Mouse (Mus musculus) gastrocnemius, adult 18-20 months (tissue): ENCODE measurements around the gene Zfand3. TPM values are rescaled to one million over a fixed set of nuclear protein-coding genes. Genes with fewer than 3 reads are reported as not detected.

ENCODE experiments used
- DNase-seq: peaks from one replicate; pipeline ENCODE4 v3.0.0; 2021; ENCODE audit warnings: low spot score
- total RNA-seq, 2 experiments: library from RNA; stranded (reverse); gene quantifications; 2 replicates each; pipeline ENCODE4 v1.2.3; 2021

Zfand3 gene
- total RNA-seq, 2 experiments from 2014 or later, result 211 to 216 TPM

- no peak for DNase-seq
Measured at GRCm38 (mm10) chr17:30101801-30102200, 97.3 kb downstream of the Zfand3 start.

GRCm38 (mm10) chr17:30103005-30103404 lies 98.5 kb downstream of the Zfand3 start:
- no peak for DNase-seq

GRCm38 (mm10) chr17:30103641-30104165 lies 99.2 kb downstream of the Zfand3 start:
- no peak for DNase-seq

GRCm38 (mm10) chr17:30105369-30105768 lies 100.8 kb downstream of the Zfand3 start:
- DNase-seq, result no peak

- no peak for DNase-seq
Measured at GRCm38 (mm10) chr17:30110678-30111077, 106.1 kb downstream of the Zfand3 start.

GRCm38 (mm10) chr17:30111556-30111955 lies 107.0 kb downstream of the Zfand3 start:
- DNase-seq, result no peak

GRCm38 (mm10) chr17:30112080-30112479 lies 107.5 kb downstream of the Zfand3 start:
- no peak for DNase-seq

GRCm38 (mm10) chr17:30112555-30113305 lies 108.2 kb downstream of the Zfand3 start:
- DNase-seq, result no peak

GRCm38 (mm10) chr17:30114761-30115160 lies 110.2 kb downstream of the Zfand3 start:
- DNase-seq, result no peak

- no peak for DNase-seq
Measured at GRCm38 (mm10) chr17:30116226-30116625, 111.7 kb downstream of the Zfand3 start.

GRCm38 (mm10) chr17:30118036-30118435 lies 113.5 kb downstream of the Zfand3 start:
- no peak for DNase-seq

GRCm38 (mm10) chr17:30122278-30122677 lies 117.7 kb downstream of the Zfand3 start:
- DNase-seq, result no peak

GRCm38 (mm10) chr17:30128456-30128855 lies 123.9 kb downstream of the Zfand3 start:
- DNase-seq, result no peak

GRCm38 (mm10) chr17:30129220-30129619 lies 124.7 kb downstream of the Zfand3 start:
- no peak for DNase-seq

GRCm38 (mm10) chr17:30130326-30130725 lies 125.8 kb downstream of the Zfand3 start:
- DNase-seq, result no peak

GRCm38 (mm10) chr17:30133641-30134040 lies 129.1 kb downstream of the Zfand3 start:
- no peak for DNase-seq

GRCm38 (mm10) chr17:30134955-30135735 lies 130.6 kb downstream of the Zfand3 start:
- no peak for DNase-seq

GRCm38 (mm10) chr17:30135890-30136289 lies 131.4 kb downstream of the Zfand3 start:
- DNase-seq, result no peak

- DNase-seq, result no peak
Measured at GRCm38 (mm10) chr17:30136684-30137083, 132.2 kb downstream of the Zfand3 start.

- no peak for DNase-seq
Measured at GRCm38 (mm10) chr17:30137115-30137514, 132.6 kb downstream of the Zfand3 start.

- no peak for DNase-seq
Measured at GRCm38 (mm10) chr17:30144114-30144513, 139.6 kb downstream of the Zfand3 start.

- DNase-seq, result no peak
Measured at GRCm38 (mm10) chr17:30145596-30146149, 141.1 kb downstream of the Zfand3 start.
